ENCODE assay signal across 13 mouse cellular contexts in the genomic region with DNA sequence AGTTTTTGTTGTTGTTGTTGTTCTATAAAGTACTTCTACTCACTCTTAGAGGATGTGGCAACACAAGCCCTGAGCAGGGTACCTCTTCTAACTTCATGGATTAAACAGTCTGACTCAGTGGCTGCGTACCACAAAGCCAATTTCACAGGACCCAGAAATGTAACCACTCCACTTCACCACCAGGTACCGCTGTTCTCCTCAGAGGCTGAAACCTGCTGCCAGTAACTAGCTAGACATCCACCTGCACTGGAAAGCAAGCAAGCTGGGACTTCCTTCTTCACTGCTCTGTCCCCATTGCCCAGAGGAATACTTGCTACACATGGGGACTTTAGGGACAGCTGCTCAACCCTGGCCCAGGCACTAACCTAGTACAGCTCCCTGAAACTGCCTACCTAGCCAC. TPM values are rescaled to one million over a fixed set of nuclear protein-coding genes. Genes with fewer than 3 reads are reported as not detected.
DNase-seq lines count a peak whose midpoint lies in the region; ATAC-seq and TF ChIP-seq lines count a peak whose summit lies in the region.
"Had no signal": no experiment of that assay in that cellular context is flagged by ENCODE, and none has a peak within 500 bp of the region (broad histone marks: within the 10 kb centered on the region; RNA-seq: fewer than 3 reads in every experiment).

No protein-coding gene starts in this region.

- peaks cover 88% of the 10 kb centered on the region for H3K4me1 ChIP-seq in E14TG2a.4 (replicated peaks; ENCODE audit: low read depth, low read length)
- peaks cover 6% of the 10 kb centered on the region; the same call in 1 of the 2 replicates for H3K4me1 ChIP-seq in lung, postnatal 0 days (ENCODE audit: insufficient read depth, low read depth, low read length)

- DNase-seq in layer of hippocampus, adult 2 months (ENCODE audit: low spot score in 2 of 2): no peak
- DNase-seq in layer of hippocampus, postnatal 36 days: no peak
- DNase-seq in A20 (ENCODE audit: low read depth, low spot score): peak; percentile 42
- DNase-seq in lung, postnatal 0 days (ENCODE audit: low spot score): peak; percentile 47
- no peak for DNase-seq in frontal cortex, postnatal 10 days (ENCODE audit: low spot score in 2 of 2)
- no peak for DNase-seq in gastrocnemius, postnatal 10 days
- DNase-seq in heart, postnatal 36 days: no peak
- DNase-seq: adrenal gland, adult 8-10 months; cerebellum, adult 18-20 months; heart, adult 11 months had no signal

- no peak overlapping the region for H3K27ac ChIP-seq in layer of hippocampus, adult 2 months
- H3K27ac ChIP-seq in lung, postnatal 0 days (ENCODE audit: low read length): no peak overlapping the region
- H3K27ac ChIP-seq: embryonic facial prominence, embryonic 12.5 days; forebrain, embryonic 13.5 days had no signal

- 0 out of 2 replicates have a peak, but pooled peaks cover 5% of the 10 kb centered on the region for H3K36me3 ChIP-seq in E14TG2a.4 (ENCODE audit: insufficient read depth, low read length)
- H3K36me3 ChIP-seq in lung, postnatal 0 days (ENCODE audit: insufficient read depth, low read length): no peaks in the 10 kb centered on the region
- H3K36me3 ChIP-seq: embryonic facial prominence, embryonic 12.5 days had no signal

- H3K9me3 ChIP-seq in E14TG2a.4 (ENCODE audit: low read length): no peaks in the 10 kb centered on the region
- no peaks in the 10 kb centered on the region for H3K9me3 ChIP-seq in lung, postnatal 0 days (ENCODE audit: low read length)
- H3K9me3 ChIP-seq: embryonic facial prominence, embryonic 12.5 days; forebrain, embryonic 13.5 days had no signal

- no peak for TF ChIP-seq EP300 in lung, postnatal 0 days (IDR thresholded peaks at IDR 0.05)

- H3K9ac ChIP-seq in lung, postnatal 0 days (replicated peaks; ENCODE audit: low read depth): no peak overlapping the region
- H3K9ac ChIP-seq: embryonic facial prominence, embryonic 12.5 days; forebrain, embryonic 13.5 days had no signal

- TF ChIP-seq CTCF in layer of hippocampus, adult 2 months (conservative IDR thresholded peaks at IDR 0.05): peak; percentile 69
- peak; percentile 73 for TF ChIP-seq CTCF in E14TG2a.4 (conservative IDR thresholded peaks at IDR 0.05; ENCODE audit: low read length)
- peak; percentile 75 for TF ChIP-seq CTCF in lung, postnatal 0 days (IDR thresholded peaks at IDR 0.05)

- H3K4me3 ChIP-seq in layer of hippocampus, adult 2 months: no peak overlapping the region
- no peak overlapping the region for H3K4me3 ChIP-seq in E14TG2a.4 (replicated peaks; ENCODE audit: low read length)
- no peak overlapping the region for H3K4me3 ChIP-seq in lung, postnatal 0 days (ENCODE audit: low read depth, low read length)
- H3K4me3 ChIP-seq: embryonic facial prominence, embryonic 12.5 days; forebrain, embryonic 13.5 days had no signal

- H3K27me3 ChIP-seq in E14TG2a.4 (ENCODE audit: insufficient read depth, low read length): no peaks in the 10 kb centered on the region
- no peaks in the 10 kb centered on the region for H3K27me3 ChIP-seq in lung, postnatal 0 days (replicated peaks; ENCODE audit: insufficient read depth, low read length)
- H3K27me3 ChIP-seq: embryonic facial prominence, embryonic 12.5 days; forebrain, embryonic 13.5 days had no signal

- 70% methylated on average over 2 of the region's 2 CpGs for WGBS in lung, postnatal 0 days

- H3K4me2 ChIP-seq in lung, postnatal 0 days (replicated peaks; ENCODE audit: low read depth, low read length): no peak overlapping the region
- H3K4me2 ChIP-seq: embryonic facial prominence, embryonic 12.5 days; forebrain, embryonic 13.5 days had no signal

- intact Hi-C loops in heart, postnatal 36 days (cut with DNase I): no loop called here

- peak; percentile 34 for ATAC-seq in lung, postnatal 0 days
- ATAC-seq: forebrain, embryonic 13.5 days had no signal

RNA-seq across cellular contexts. Expression of a gene that starts 58.1 kb away (rescaled TPM):
- total RNA-seq in layer of hippocampus, adult 2 months (2021): 10 to 100 TPM; 29.2 to 30.5 TPM
- 10 to 100 TPM; 28.7 to 29.9 TPM for total RNA-seq in layer of hippocampus, postnatal 36 days (2021)
- 12.5 and 13.2 TPM in 2 replicates for polyA plus RNA-seq in lung, postnatal 0 days (2015; fragmentation: Nextera tagmentation; extraction: Ambion mirVana)
- 10 to 100 TPM; 15.7 to 20.2 TPM for total RNA-seq in gastrocnemius, postnatal 10 days (2021)
- 10 to 100 TPM; 24.6 to 27.2 TPM for total RNA-seq in heart, postnatal 36 days (2021)

Comparison
In these comparisons a context has a peak if more than half of its experiments do, and no peak if none do; other contexts are left out.
1. DNase-seq: peak in A20 (single experiment) and lung, postnatal 0 days (single experiment); none in layer of hippocampus, adult 2 months (0 of 2), layer of hippocampus, postnatal 36 days (0 of 2), frontal cortex, postnatal 10 days (0 of 2), gastrocnemius, postnatal 10 days (single experiment) and heart, postnatal 36 days (0 of 2).
2. Peak in every context shown above with its lines, with median percentiles within 50 percentile points of each other: CTCF ChIP-seq.